Mouse (Mus musculus) midbrain, postnatal 0 days (tissue): ENCODE data around the gene Slc30a2. TPM values are rescaled to one million over a fixed set of nuclear protein-coding genes. Genes with fewer than 3 reads are reported as not detected.

Experiments used
- ATAC-seq: fragments of 200-750 bp; cut with Nextera tagmentation; 2 replicates; pipeline ENCODE4 v1.8.0; 2017; ENCODE audit warnings: moderate number of reproducible peaks, mild to moderate bottlenecking, moderate TSS enrichment, moderate library complexity; ENCODE audit not compliant: low FRiP score
- DNase-seq: peaks from one replicate; pipeline ENCODE4 v3.0.0-alpha.2; 2015; ENCODE audit warnings: low spot score
- H3K27ac ChIP-seq: fragments of 300-500 bp; sonication (generic); 2 replicates; pipeline ENCODE4 v1.5.1; 2014; ENCODE audit warnings: low read depth, mild to moderate bottlenecking, low read length, mixed read lengths
- H3K27me3 ChIP-seq: fragments of 300-500 bp; sonication (generic); 2 replicates; pipeline ENCODE4 v1.6.1; 2014; ENCODE audit warnings: low read length, control low read depth, mixed read lengths; ENCODE audit not compliant: insufficient read depth
- H3K36me3 ChIP-seq: fragments of 300-500 bp; sonication (generic); 2 replicates; pipeline ENCODE4 v1.6.1; 2014; ENCODE audit warnings: low read length, control low read depth, mixed read lengths; ENCODE audit not compliant: insufficient read depth
- H3K4me1 ChIP-seq: fragments of 300-500 bp; sonication (generic); 2 replicates; pipeline ENCODE4 v1.6.1; 2014; ENCODE audit warnings: mild to moderate bottlenecking, control low read depth, antibody characterized with exemption, low read length, mixed read lengths; ENCODE audit not compliant: insufficient read depth
- H3K4me2 ChIP-seq: fragments of 300-500 bp; sonication (generic); 2 replicates; pipeline ENCODE4 v1.6.1; 2014; ENCODE audit warnings: low read depth, mild to moderate bottlenecking, low read length, mixed read lengths; ENCODE audit not compliant: poor library complexity, severe bottlenecking
- H3K4me3 ChIP-seq: fragments of 300-500 bp; sonication (generic); 2 replicates; pipeline ENCODE4 v1.5.1; 2014; ENCODE audit warnings: low read depth, mild to moderate bottlenecking, low read length, moderate library complexity
- H3K9ac ChIP-seq: fragments of 300-500 bp; sonication (generic); replicated peaks from 2 replicates; pipeline ENCODE4 v1.6.1; 2014; ENCODE audit warnings: mild to moderate bottlenecking, low read length, moderate library complexity, mixed read lengths; ENCODE audit not compliant: poor library complexity, severe bottlenecking
- H3K9me3 ChIP-seq: fragments of 300-500 bp; sonication (generic); 2 replicates; pipeline ENCODE4 v1.6.1; 2016; ENCODE audit warnings: low read length, control low read depth
- CTCF ChIP-seq: IDR thresholded peaks from 2 replicates; pipeline ENCODE4 v1.5.1; 2016; ENCODE audit warnings: antibody characterized with exemption, mild to moderate bottlenecking
- WGBS: fragments of 180-500 bp; shearing (Covaris S2); extraction: QIAGEN DNeasy Blood & Tissue Kit; methylation state at CpG from one replicate; pipeline ENCODE4 v1.1.7; 2014; 5-methylcytosine and 5-hydroxymethylcytosine counted together
- polyA plus RNA-seq: library from polyadenylated mRNA; unstranded; fragments of >200 nt; fragmentation: Nextera tagmentation; extraction: Ambion mirVana; gene quantifications from 2 replicates; pipeline ENCODE4 v1.2.1, GENCODE M21; 2015
- total RNA-seq: library from RNA; depleted of rRNA; stranded (reverse); fragments of >200 nt; gene quantifications from 2 replicates; pipeline ENCODE4 v1.2.3, GENCODE M21; 2014

The Slc30a2 gene
- total and polyA plus RNA-seq, 2 experiments from 2014 or later: 0.17 TPM; not detected in 1

GRCm38 (mm10) chr4:134392595-134392994 lies 49.6 kb downstream of the Slc30a2 start:
- H3K36me3 ChIP-seq: no peaks in the 10 kb centered on the region
- no peaks in the 10 kb centered on the region for H3K4me1 ChIP-seq
- no peak for TF ChIP-seq CTCF
- H3K4me2 ChIP-seq: no peak overlapping the region; the same call in 1 of the 2 replicates
- H3K9me3 ChIP-seq: no peaks in the 10 kb centered on the region
- no peak overlapping the region for H3K27ac ChIP-seq
- ATAC-seq (no peak), DNase-seq (peak; percentile 73)
- WGBS: 9% methylated on average over 8 of the region's 8 CpGs
- no peaks in the 10 kb centered on the region for H3K27me3 ChIP-seq
- H3K4me3 ChIP-seq: no peak overlapping the region
- H3K9ac ChIP-seq: no peak overlapping the region

GRCm38 (mm10) chr4:134393026-134393425 lies 50.0 kb downstream of the Slc30a2 start:
- DNase-seq: peak; percentile 60
- no peak for ATAC-seq
- no peak overlapping the region for H3K9ac ChIP-seq
- no peaks in the 10 kb centered on the region for H3K36me3 ChIP-seq
- no peaks in the 10 kb centered on the region for H3K9me3 ChIP-seq
- WGBS: 22% methylated on average over 12 of the region's 12 CpGs
- no peaks in the 10 kb centered on the region for H3K27me3 ChIP-seq
- no peaks in the 10 kb centered on the region for H3K4me1 ChIP-seq
- H3K4me3 ChIP-seq: no peak overlapping the region
- H3K4me2 ChIP-seq: peak overlapping the region; percentile 12; the same call in 1 of the 2 replicates
- no peak overlapping the region for H3K27ac ChIP-seq
- TF ChIP-seq CTCF: peak; percentile 70

GRCm38 (mm10) chr4:134395142-134395541 lies 52.2 kb downstream of the Slc30a2 start:
- Histone ChIP-seq H3K27me3 (no peaks in the 10 kb centered on the region), H3K9ac (no peak overlapping the region), H3K4me2 (no peak overlapping the region), H3K4me3 (no peak overlapping the region), H3K4me1 (no peaks in the 10 kb centered on the region), H3K27ac (no peak overlapping the region), H3K36me3 (no peaks in the 10 kb centered on the region), H3K9me3 (no peaks in the 10 kb centered on the region)
- ATAC-seq (no peak), DNase-seq (no peak)
- WGBS: 96% methylated on average over 7 of the region's 7 CpGs
- no peak for TF ChIP-seq CTCF

- H3K9ac ChIP-seq: peak within 1 kb of the TSS; percentile 57
- H3K27me3 ChIP-seq: no peaks in the 10 kb centered on the region
- under 1% methylated on average over 31 of the region's 31 CpGs for WGBS
- H3K4me1 ChIP-seq: no peaks in the 10 kb centered on the region
- no peaks in the 10 kb centered on the region for H3K9me3 ChIP-seq
- TF ChIP-seq CTCF: peak; percentile 99
- H3K36me3 ChIP-seq: no peaks in the 10 kb centered on the region
- peak within 1 kb of the TSS; percentile 82 for H3K4me2 ChIP-seq
- DNase-seq (peak; percentile 100), ATAC-seq (peak; percentile 96)
- peak within 1 kb of the TSS; percentile 83 for H3K27ac ChIP-seq
- peak within 1 kb of the TSS; percentile 41 for H3K4me3 ChIP-seq
Measured at GRCm38 (mm10) chr4:134395977-134396825, 53.2 kb downstream of the Slc30a2 start, which contains the start of gene Pafah2. Gene Pafah2, plus strand, starts transcription at chr4:134396320.

GRCm38 (mm10) chr4:134397121-134397520 lies 54.1 kb downstream of the Slc30a2 start:
- DNase-seq: peak; percentile 58
- peak overlapping the region; percentile 82 for H3K4me2 ChIP-seq
- peak overlapping the region; percentile 33; the same call in 1 of the 2 replicates for H3K27ac ChIP-seq
- H3K9ac ChIP-seq: no peak overlapping the region
- no peaks in the 10 kb centered on the region for H3K27me3 ChIP-seq
- H3K4me3 ChIP-seq: 0 out of 2 replicates have a peak overlapping the region, but pooled peaks have one; percentile 5
- no peak; the same call in 1 of the 2 replicates for TF ChIP-seq CTCF
- WGBS: 21% methylated on average over 7 of the region's 7 CpGs
- no peaks in the 10 kb centered on the region for H3K36me3 ChIP-seq
- H3K9me3 ChIP-seq: no peaks in the 10 kb centered on the region
- ATAC-seq: no peak
- 0 out of 2 replicates have a peak, but pooled peaks cover 2% of the 10 kb centered on the region for H3K4me1 ChIP-seq

- ATAC-seq: no peak
- no peaks in the 10 kb centered on the region for H3K27me3 ChIP-seq
- H3K4me1 ChIP-seq: 0 out of 2 replicates have a peak, but pooled peaks cover 4% of the 10 kb centered on the region
- no peak for DNase-seq
- H3K27ac ChIP-seq: no peak overlapping the region
- no peak for TF ChIP-seq CTCF
- H3K36me3 ChIP-seq: no peaks in the 10 kb centered on the region
- no peak overlapping the region for H3K4me2 ChIP-seq
- no peaks in the 10 kb centered on the region for H3K9me3 ChIP-seq
- no peak overlapping the region for H3K9ac ChIP-seq
- WGBS: 86% methylated on average over 9 of the region's 9 CpGs
- no peak overlapping the region for H3K4me3 ChIP-seq
Measured at GRCm38 (mm10) chr4:134397732-134398131, 54.8 kb downstream of the Slc30a2 start.
